Mouse (Mus musculus) CD4-positive helper T cell, adult 2 months (primary cell): ENCODE measurements around the gene Abcb4.
"Not testable (repeated sequence)": the region's sequence is repeated elsewhere in the genome, so short reads cannot be mapped to it uniquely, and the experiment has no call there.

Experiments
- DNase-seq: peaks from one replicate; pipeline ENCODE4 v3.0.0-alpha.2; 2012; ENCODE audit warnings: low read depth, missing footprints, low spot score

The Abcb4 gene

GRCm38 (mm10) chr5:8997513-8997895, 104.0 kb downstream of the Abcb4 start:
- DNase-seq = no peak

GRCm38 (mm10) chr5:8999108-8999507, 105.6 kb downstream of the Abcb4 start:
- no peak for DNase-seq

GRCm38 (mm10) chr5:9000006-9000405, 106.5 kb downstream of the Abcb4 start:
- not testable (repeated sequence) for DNase-seq

- not testable (repeated sequence) for DNase-seq
Observed at GRCm38 (mm10) chr5:9006585-9006984, 113.1 kb downstream of the Abcb4 start.
